Mouse (Mus musculus) intestine, postnatal 0 days (tissue): ENCODE measurements around the gene Mllt1. TPM values are rescaled to one million over a fixed set of nuclear protein-coding genes. Genes with fewer than 3 reads are reported as not detected.

ENCODE experiments used
- ATAC-seq: fragments of 200-750 bp; cut with Nextera tagmentation; 2 replicates; pipeline ENCODE4 v1.8.0; 2017; ENCODE audit warnings: mild to moderate bottlenecking, moderate TSS enrichment, moderate library complexity
- H3K27ac ChIP-seq: fragments of 300-500 bp; sonication (generic); 2 replicates; pipeline ENCODE4 v1.5.1; 2014; ENCODE audit warnings: mild to moderate bottlenecking, low read depth, low read length, moderate library complexity
- H3K27me3 ChIP-seq: fragments of 300-500 bp; sonication (generic); replicated peaks from 2 replicates; pipeline ENCODE4 v1.6.1; 2014; ENCODE audit warnings: low read length, mixed read lengths; ENCODE audit not compliant: control insufficient read depth, insufficient read depth
- H3K36me3 ChIP-seq: fragments of 300-500 bp; sonication (generic); 2 replicates; pipeline ENCODE4 v1.6.1; 2014; ENCODE audit warnings: mild to moderate bottlenecking, moderate library complexity; ENCODE audit not compliant: control insufficient read depth, insufficient read depth
- H3K4me1 ChIP-seq: fragments of 300-500 bp; sonication (generic); replicated peaks from 2 replicates; pipeline ENCODE4 v1.6.1; 2014; ENCODE audit warnings: antibody characterized with exemption, low read length, mixed read lengths; ENCODE audit not compliant: control insufficient read depth, insufficient read depth
- H3K4me2 ChIP-seq: fragments of 300-500 bp; sonication (generic); replicated peaks from 2 replicates; pipeline ENCODE4 v1.6.1; 2014; ENCODE audit warnings: low read depth, mild to moderate bottlenecking, moderate library complexity
- H3K4me3 ChIP-seq: fragments of 300-500 bp; sonication (generic); 2 replicates; pipeline ENCODE4 v1.5.1; 2014; ENCODE audit warnings: low read depth, low read length
- H3K9ac ChIP-seq: fragments of 300-500 bp; sonication (generic); 2 replicates; pipeline ENCODE4 v1.6.1; 2014; ENCODE audit warnings: mild to moderate bottlenecking, low read depth, low read length
- H3K9me3 ChIP-seq: fragments of 300-500 bp; sonication (generic); 2 replicates; pipeline ENCODE4 v1.6.1; 2016; ENCODE audit warnings: mixed run types; ENCODE audit not compliant: control insufficient read depth
- CTCF ChIP-seq: sonication (generic); IDR thresholded peaks from 2 replicates; pipeline ENCODE4 v1.5.1; 2016; ENCODE audit warnings: low read depth, mild to moderate bottlenecking, control low read depth, antibody characterized with exemption, moderate library complexity
- WGBS: fragments of 180-500 bp; shearing (Covaris S2); extraction: QIAGEN DNeasy Blood & Tissue Kit; methylation state at CpG from one replicate; pipeline ENCODE4 v1.1.7; 2014; 5-methylcytosine and 5-hydroxymethylcytosine counted together
- polyA plus RNA-seq: library from polyadenylated mRNA; unstranded; fragments of >200 nt; fragmentation: Nextera tagmentation; extraction: Ambion mirVana; gene quantifications from 2 replicates; pipeline ENCODE4 v1.2.1, GENCODE M21; 2015

Gene Mllt1
- polyA plus RNA-seq, 1 experiment from 2014 or later = 10.5 TPM

GRCm38 (mm10) chr17:56952639-56953038, 17.4 kb upstream of the Mllt1 start:
- no peaks in the 10 kb centered on the region for H3K4me1 ChIP-seq
- no peak overlapping the region for H3K9ac ChIP-seq
- ATAC-seq = peak; percentile 70
- H3K4me3 ChIP-seq = no peak overlapping the region
- H3K36me3 ChIP-seq = no peaks in the 10 kb centered on the region
- no peaks in the 10 kb centered on the region for H3K9me3 ChIP-seq
- H3K27ac ChIP-seq = no peak overlapping the region
- no peak overlapping the region for H3K4me2 ChIP-seq
- no peak for TF ChIP-seq CTCF
- H3K27me3 ChIP-seq = no peaks in the 10 kb centered on the region
- WGBS = 40% methylated on average over 1 of the region's 1 CpGs

GRCm38 (mm10) chr17:56950915-56951314, 15.7 kb upstream of the Mllt1 start:
- 25% methylated on average over 3 of the region's 3 CpGs for whole genome bisulfite sequencing
- Histone ChIP-seq H3K4me1 (no peaks in the 10 kb centered on the region), H3K4me3 (no peak overlapping the region), H3K27ac (no peak overlapping the region), H3K9me3 (0 out of 2 replicates have a peak, but pooled peaks cover 3% of the 10 kb centered on the region), H3K36me3 (no peaks in the 10 kb centered on the region), H3K9ac (no peak overlapping the region), H3K27me3 (no peaks in the 10 kb centered on the region), H3K4me2 (no peak overlapping the region)
- no peak for ATAC-seq
- TF ChIP-seq CTCF = peak; percentile 88

- no peak overlapping the region for H3K4me3 ChIP-seq
- H3K36me3 ChIP-seq = no peaks in the 10 kb centered on the region
- H3K4me2 ChIP-seq = no peak overlapping the region
- 76% methylated on average over 4 of the region's 4 CpGs for WGBS
- no peak for TF ChIP-seq CTCF
- no peak overlapping the region for H3K27ac ChIP-seq
- no peaks in the 10 kb centered on the region for H3K9me3 ChIP-seq
- no peak overlapping the region for H3K9ac ChIP-seq
- no peaks in the 10 kb centered on the region for H3K27me3 ChIP-seq
- no peaks in the 10 kb centered on the region for H3K4me1 ChIP-seq
- ATAC-seq = no peak
These were observed 3.5 kb upstream of the Mllt1 start for GRCm38 (mm10) chr17:56938751-56939150.

- no peak for TF ChIP-seq CTCF
- H3K4me3 ChIP-seq = no peak overlapping the region
- WGBS = 89% methylated on average over 7 of the region's 7 CpGs
These were observed 1.5 kb upstream of the Mllt1 start for GRCm38 (mm10) chr17:56936731-56937130.

GRCm38 (mm10) chr17:56934545-56935330, 477 bp downstream of the Mllt1 start:
- Histone ChIP-seq H3K4me3 (peak overlapping the region; percentile 83), H3K27me3 (no peaks in the 10 kb centered on the region), H3K4me1 (no peaks in the 10 kb centered on the region), H3K9ac (peak overlapping the region; percentile 87), H3K4me2 (peak overlapping the region; percentile 98), H3K36me3 (no peaks in the 10 kb centered on the region), H3K27ac (peak overlapping the region; percentile 71), H3K9me3 (no peaks in the 10 kb centered on the region)
- no peak for TF ChIP-seq CTCF
- 2% methylated on average over 33 of the region's 45 CpGs for WGBS
- ATAC-seq = peak; percentile 77

More at GRCm38 (mm10) chr17:56936731-56937130, 1.5 kb upstream of the Mllt1 start:
- Histone ChIP-seq H3K4me1 (no peaks in the 10 kb centered on the region), H3K4me2 (no peak overlapping the region), H3K9me3 (no peaks in the 10 kb centered on the region), H3K27ac (no peak overlapping the region), H3K36me3 (no peaks in the 10 kb centered on the region), H3K9ac (no peak overlapping the region), H3K27me3 (no peaks in the 10 kb centered on the region)
- ATAC-seq = no peak

- Histone ChIP-seq H3K4me3 (no peak overlapping the region), H3K27me3 (no peaks in the 10 kb centered on the region), H3K36me3 (no peaks in the 10 kb centered on the region), H3K4me1 (no peaks in the 10 kb centered on the region), H3K27ac (no peak overlapping the region), H3K9ac (no peak overlapping the region), H3K4me2 (no peak overlapping the region), H3K9me3 (no peaks in the 10 kb centered on the region)
- no peak for TF ChIP-seq CTCF
- 94% methylated on average over 2 of the region's 2 CpGs for WGBS
- no peak for ATAC-seq
These were observed 1.8 kb downstream of the Mllt1 start for GRCm38 (mm10) chr17:56933395-56933794.
